Mouse (Mus musculus) adrenal gland, adult 18-20 months (tissue): Measurements from ENCODE around the gene Eif5a. TPM values are rescaled to one million over a fixed set of nuclear protein-coding genes. Genes with fewer than 3 reads are reported as not detected.
"Not testable (repeated sequence)": the region's sequence is repeated elsewhere in the genome, so short reads cannot be mapped to it uniquely, and the experiment has no call there.

Experiments
- DNase-seq, 2 experiments: peaks; one replicate each; pipeline ENCODE4 v3.0.0; 2021 to 2022; ENCODE audit warnings: low spot score in 2 of 2
- total RNA-seq, 2 experiments: library from RNA; stranded (reverse); gene quantifications; 1 replicate in 1 of 2; 2 replicates in 1 of 2; pipeline ENCODE4 v1.2.3; 2021

The Eif5a gene
- total RNA-seq, 2 experiments from 2014 or later, result 579 to 673 TPM

- no peak for DNase-seq
Observed at GRCm38 (mm10) chr11:69927501-69927900, 5.7 kb upstream of the Eif5a start.

- no peak for DNase-seq
Observed at GRCm38 (mm10) chr11:69922796-69923195, 1.0 kb upstream of the Eif5a start.

- peak in 1 of 2 experiments; percentile 23 for DNase-seq
Observed at GRCm38 (mm10) chr11:69922012-69922756, 426 bp upstream of the Eif5a start.

GRCm38 (mm10) chr11:69920266-69921031, 1.3 kb downstream of the Eif5a start:
- DNase-seq, result peak in 1 of 2 experiments; percentile 47

- peak; percentile 69 to 72 for DNase-seq
Observed at GRCm38 (mm10) chr11:69919661-69920265, 2.0 kb downstream of the Eif5a start.

- DNase-seq, result no peak
Observed at GRCm38 (mm10) chr11:69919053-69919452, 2.7 kb downstream of the Eif5a start.

- DNase-seq, result no peak
Observed at GRCm38 (mm10) chr11:69918118-69918517, 3.6 kb downstream of the Eif5a start.

GRCm38 (mm10) chr11:69917379-69917948, 4.3 kb downstream of the Eif5a start:
- DNase-seq, result no peak

- not testable (repeated sequence) for DNase-seq
Observed at GRCm38 (mm10) chr11:69916652-69917378, 4.9 kb downstream of the Eif5a start.

- DNase-seq, result no peak
Observed at GRCm38 (mm10) chr11:69915667-69916627, 5.8 kb downstream of the Eif5a start.

GRCm38 (mm10) chr11:69914917-69915430, 6.8 kb downstream of the Eif5a start:
- no peak for DNase-seq

- DNase-seq, result peak in 1 of 2 experiments; percentile 42
Observed at GRCm38 (mm10) chr11:69914372-69914764, 7.4 kb downstream of the Eif5a start.

GRCm38 (mm10) chr11:69913554-69914371, 8.0 kb downstream of the Eif5a start, which contains the start of gene Gps2:
TSS of gene Gps2 (plus strand) at chr11:69913888.
- DNase-seq, result peak; percentile 91

- DNase-seq, result no peak
Observed at GRCm38 (mm10) chr11:69912716-69913530, 8.8 kb downstream of the Eif5a start.

GRCm38 (mm10) chr11:69911701-69912100, 10.1 kb downstream of the Eif5a start:
- no peak for DNase-seq

- no peak for DNase-seq
Observed at GRCm38 (mm10) chr11:69910781-69911560, 10.8 kb downstream of the Eif5a start.

- DNase-seq, result no peak
Observed at GRCm38 (mm10) chr11:69910177-69910576, 11.6 kb downstream of the Eif5a start.
